Comparison of ENCODE assay signal across 29 mouse cellular contexts in genomic region chr3:19754011-19754410, GRCm38 (mm10).
A peak's percentile ranks its signal among the peaks of the same experiment; 100 is the strongest.
DNase-seq lines count a peak whose midpoint lies in the region; ATAC-seq lines count a peak whose summit lies in the region.
"Had no signal": no experiment of that assay in that cellular context is flagged by ENCODE, and none has a peak within 500 bp of the region (broad histone marks: within the 10 kb centered on the region; RNA-seq: fewer than 3 reads in every experiment).

No protein-coding gene starts in this region.

- no peak overlapping the region for H3K4me3 ChIP-seq in kidney, embryonic 14.5 days (ENCODE audit: low read length)
- H3K4me3 ChIP-seq: embryonic facial prominence, embryonic 10.5 days; embryonic facial prominence, embryonic 13.5 days; erythroblast, embryonic 14.5 days; forebrain, embryonic 12.5 days; forebrain, embryonic 15.5 days; heart, embryonic 12.5 days; heart, embryonic 15.5 days; hindbrain, embryonic 10.5 days; hindbrain, embryonic 13.5 days had no signal

- ATAC-seq in kidney, embryonic 14.5 days (ENCODE audit: low FRiP score, low TSS enrichment): no peak
- ATAC-seq: forebrain, embryonic 15.5 days; hindbrain, embryonic 16.5 days; Patski had no signal

- H3K27me3 ChIP-seq in kidney, embryonic 14.5 days (ENCODE audit: control insufficient read depth, insufficient read depth, low read length): no peaks in the 10 kb centered on the region
- H3K27me3 ChIP-seq: CH12.LX; embryonic facial prominence, embryonic 13.5 days; forebrain, embryonic 12.5 days; forebrain, embryonic 15.5 days; heart, embryonic 12.5 days; heart, embryonic 15.5 days; hindbrain, embryonic 13.5 days had no signal

- H3K4me2 ChIP-seq in kidney, embryonic 14.5 days (replicated peaks; ENCODE audit: low read depth, low read length): no peak overlapping the region
- H3K4me2 ChIP-seq: embryonic facial prominence, embryonic 13.5 days; forebrain, embryonic 12.5 days; forebrain, embryonic 15.5 days; heart, embryonic 12.5 days; heart, embryonic 15.5 days; hindbrain, embryonic 13.5 days had no signal

- no peaks in the 10 kb centered on the region for H3K9me3 ChIP-seq in kidney, embryonic 14.5 days (ENCODE audit: control insufficient read depth, low read length)
- H3K9me3 ChIP-seq: embryonic facial prominence, embryonic 10.5 days; embryonic facial prominence, embryonic 13.5 days; forebrain, embryonic 12.5 days; forebrain, embryonic 15.5 days; G1E; heart, embryonic 12.5 days; heart, embryonic 15.5 days; hindbrain, embryonic 10.5 days; hindbrain, embryonic 13.5 days had no signal

- H3K27ac ChIP-seq in kidney, embryonic 14.5 days (ENCODE audit: low read depth, low read length): no peak overlapping the region
- H3K27ac ChIP-seq: embryonic facial prominence, embryonic 10.5 days; embryonic facial prominence, embryonic 13.5 days; forebrain, embryonic 12.5 days; forebrain, embryonic 15.5 days; heart, embryonic 15.5 days; hindbrain, embryonic 10.5 days; hindbrain, embryonic 13.5 days had no signal

- WGBS in kidney, embryonic 14.5 days: 78% methylated on average over 1 of the region's 1 CpGs

- peak; percentile 14 for DNase-seq in adrenal gland, adult 2 months
- no peak for DNase-seq in adrenal gland, postnatal 36 days
- DNase-seq in kidney, adult 11 months: peak; percentile 6
- no peak for DNase-seq in kidney, postnatal 10 days
- DNase-seq in kidney, adult 9 months: peak; percentile 86
- DNase-seq: adrenal gland, postnatal 25 days; B cell, adult 2 months; cerebellum, adult 11 months; cerebellum, adult 2 months; cerebellum, postnatal 36 days; embryo, embryonic 11 days; gastrocnemius, postnatal 25 days; heart, adult 18-20 months; heart, postnatal 10 days; heart, postnatal 36 days had no signal

- no peak overlapping the region for H3K9ac ChIP-seq in kidney, embryonic 14.5 days (ENCODE audit: low read depth, low read length)
- H3K9ac ChIP-seq: embryonic facial prominence, embryonic 13.5 days; forebrain, embryonic 12.5 days; forebrain, embryonic 15.5 days; heart, embryonic 12.5 days; heart, embryonic 15.5 days; hindbrain, embryonic 13.5 days had no signal

- H3K36me3 ChIP-seq in kidney, embryonic 14.5 days (ENCODE audit: control insufficient read depth, insufficient read depth, low read length): no peaks in the 10 kb centered on the region
- H3K36me3 ChIP-seq: embryonic facial prominence, embryonic 10.5 days; embryonic facial prominence, embryonic 13.5 days; forebrain, embryonic 12.5 days; forebrain, embryonic 15.5 days; G1E; heart, embryonic 12.5 days; heart, embryonic 15.5 days; hindbrain, embryonic 10.5 days; hindbrain, embryonic 13.5 days had no signal

- H3K4me1 ChIP-seq in kidney, embryonic 14.5 days (ENCODE audit: control insufficient read depth, insufficient read depth, low read length): no peaks in the 10 kb centered on the region
- H3K4me1 ChIP-seq: embryonic facial prominence, embryonic 10.5 days; embryonic facial prominence, embryonic 13.5 days; forebrain, embryonic 12.5 days; forebrain, embryonic 15.5 days; heart, embryonic 12.5 days; heart, embryonic 15.5 days; hindbrain, embryonic 10.5 days; hindbrain, embryonic 13.5 days had no signal

Comparison
In these comparisons a context has a peak if more than half of its experiments do, and no peak if none do; other contexts are left out.
1. DNase-seq: peak in adrenal gland, adult 2 months (single experiment), kidney, adult 11 months (single experiment) and kidney, adult 9 months (single experiment); none in adrenal gland, postnatal 36 days (0 of 2) and kidney, postnatal 10 days (single experiment).